Mouse (Mus musculus) embryonic facial prominence, embryonic 13.5 days (tissue): Measurements from ENCODE around the gene Dusp5. TPM values are rescaled to one million over a fixed set of nuclear protein-coding genes. Genes with fewer than 3 reads are reported as not detected.

Experiments
- ATAC-seq: fragments of 200-750 bp; cut with Nextera tagmentation; 2 replicates; pipeline ENCODE4 v1.8.0; 2017; ENCODE audit warnings: low read depth; ENCODE audit not compliant: insufficient number of reproducible peaks, insufficient read depth, low FRiP score, low TSS enrichment
- H3K27ac ChIP-seq: fragments of 300-500 bp; sonication (generic); 2 replicates; pipeline ENCODE4 v1.5.1; 2015; ENCODE audit warnings: moderate library complexity, mild to moderate bottlenecking, inconsistent platforms
- H3K27me3 ChIP-seq: fragments of 300-500 bp; sonication (generic); 2 replicates; pipeline ENCODE4 v1.6.1; 2015; ENCODE audit warnings: mild to moderate bottlenecking, inconsistent platforms
- H3K36me3 ChIP-seq: fragments of 300-500 bp; sonication (generic); 2 replicates; pipeline ENCODE4 v1.6.1; 2015; ENCODE audit warnings: mild to moderate bottlenecking, inconsistent platforms
- H3K4me1 ChIP-seq: fragments of 300-500 bp; sonication (generic); 2 replicates; pipeline ENCODE4 v1.6.1; 2015; ENCODE audit warnings: inconsistent platforms
- H3K4me2 ChIP-seq: fragments of 300-500 bp; sonication (generic); 2 replicates; pipeline ENCODE4 v1.6.1; 2015; ENCODE audit warnings: moderate library complexity, mild to moderate bottlenecking, inconsistent platforms
- H3K4me3 ChIP-seq: fragments of 300-500 bp; sonication (generic); 2 replicates; pipeline ENCODE4 v1.5.1; 2015; ENCODE audit warnings: mild to moderate bottlenecking, inconsistent platforms
- H3K9ac ChIP-seq: fragments of 300-500 bp; sonication (generic); 2 replicates; pipeline ENCODE4 v1.6.1; 2015; ENCODE audit warnings: mild to moderate bottlenecking, inconsistent platforms
- H3K9me3 ChIP-seq: fragments of 300-500 bp; sonication (generic); 2 replicates; pipeline ENCODE4 v1.6.1; 2016; ENCODE audit warnings: inconsistent platforms
- WGBS: fragments of 180-500 bp; shearing (Covaris S2); methylation state at CpG from one replicate; pipeline ENCODE4 v1.1.7; 2015; ENCODE audit warnings: mixed read lengths; 5-methylcytosine and 5-hydroxymethylcytosine counted together
- polyA plus RNA-seq: library from polyadenylated mRNA; unstranded; fragments of >200 nt; fragmentation: Nextera tagmentation; extraction: Ambion mirVana; gene quantifications from 2 replicates; pipeline ENCODE4 v1.2.1, GENCODE M21; 2015

The Dusp5 gene
- polyA plus RNA-seq, 1 experiment from 2014 or later = 1.1 TPM

GRCm38 (mm10) chr19:53568553-53568952 is 39.6 kb downstream of the Dusp5 start:
- Histone ChIP-seq H3K4me1 (no peaks in the 10 kb centered on the region), H3K27me3 (no peaks in the 10 kb centered on the region), H3K4me2 (no peak overlapping the region), H3K9me3 (no peaks in the 10 kb centered on the region), H3K4me3 (no peak overlapping the region), H3K36me3 (no peaks in the 10 kb centered on the region), H3K9ac (no peak overlapping the region), H3K27ac (no peak overlapping the region)
- no peak for ATAC-seq
- 58% methylated on average over 3 of the region's 3 CpGs for WGBS

- ATAC-seq = no peak
- no peaks in the 10 kb centered on the region for H3K9me3 ChIP-seq
Observed at GRCm38 (mm10) chr19:53571056-53571455, 42.1 kb downstream of the Dusp5 start.

GRCm38 (mm10) chr19:53571501-53572428 is 42.9 kb downstream of the Dusp5 start:
- Histone ChIP-seq H3K4me3 (no peak overlapping the region), H3K4me2 (no peak overlapping the region), H3K36me3 (no peaks in the 10 kb centered on the region), H3K9me3 (no peaks in the 10 kb centered on the region), H3K9ac (no peak overlapping the region), H3K4me1 (no peaks in the 10 kb centered on the region), H3K27ac (no peak overlapping the region), H3K27me3 (no peaks in the 10 kb centered on the region)
- no peak for ATAC-seq
- 71% methylated on average over 18 of the region's 18 CpGs for WGBS

More at GRCm38 (mm10) chr19:53571056-53571455, 42.1 kb downstream of the Dusp5 start:
- Histone ChIP-seq H3K27me3 (no peaks in the 10 kb centered on the region), H3K4me2 (no peak overlapping the region), H3K4me1 (no peaks in the 10 kb centered on the region), H3K36me3 (no peaks in the 10 kb centered on the region), H3K9ac (no peak overlapping the region), H3K4me3 (no peak overlapping the region), H3K27ac (no peak overlapping the region)
- 91% methylated on average over 4 of the region's 4 CpGs for WGBS

DNA sequence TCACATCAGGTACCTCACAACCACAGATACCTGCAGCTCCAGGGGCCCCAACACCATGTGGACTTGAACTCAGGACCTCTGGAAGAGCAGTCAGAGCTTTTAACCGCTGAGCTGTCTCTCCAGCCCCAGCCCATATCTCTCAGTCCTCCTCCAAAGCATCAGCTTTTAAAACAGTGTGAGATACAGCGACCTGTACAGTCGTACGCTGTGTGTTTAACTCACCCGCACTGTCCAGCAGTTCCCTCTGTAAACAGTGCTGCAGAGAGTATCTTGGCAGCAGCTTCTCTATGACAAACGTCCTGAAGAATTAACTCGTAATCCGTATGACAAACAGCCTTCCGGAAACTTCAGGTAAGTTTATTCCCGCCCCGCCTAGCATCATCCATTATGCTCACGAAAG is 43.7 kb downstream of the Dusp5 start:
- Histone ChIP-seq H3K36me3 (no peaks in the 10 kb centered on the region), H3K27ac (no peak overlapping the region), H3K27me3 (no peaks in the 10 kb centered on the region), H3K4me1 (peaks cover 3% of the 10 kb centered on the region; the same call in 1 of the 2 replicates), H3K9me3 (no peaks in the 10 kb centered on the region), H3K4me3 (no peak overlapping the region), H3K9ac (no peak overlapping the region), H3K4me2 (no peak overlapping the region)
- 83% methylated on average over 12 of the region's 12 CpGs for WGBS
- ATAC-seq = no peak

- Histone ChIP-seq H3K4me3 (no peak overlapping the region), H3K9ac (no peak overlapping the region), H3K9me3 (no peaks in the 10 kb centered on the region), H3K4me2 (no peak overlapping the region), H3K27me3 (no peaks in the 10 kb centered on the region), H3K27ac (no peak overlapping the region), H3K36me3 (no peaks in the 10 kb centered on the region), H3K4me1 (peaks cover 3% of the 10 kb centered on the region; the same call in 1 of the 2 replicates)
- ATAC-seq = no peak
- WGBS = 77% methylated on average over 3 of the region's 3 CpGs
Observed at GRCm38 (mm10) chr19:53573151-53573550, 44.2 kb downstream of the Dusp5 start.

DNA sequence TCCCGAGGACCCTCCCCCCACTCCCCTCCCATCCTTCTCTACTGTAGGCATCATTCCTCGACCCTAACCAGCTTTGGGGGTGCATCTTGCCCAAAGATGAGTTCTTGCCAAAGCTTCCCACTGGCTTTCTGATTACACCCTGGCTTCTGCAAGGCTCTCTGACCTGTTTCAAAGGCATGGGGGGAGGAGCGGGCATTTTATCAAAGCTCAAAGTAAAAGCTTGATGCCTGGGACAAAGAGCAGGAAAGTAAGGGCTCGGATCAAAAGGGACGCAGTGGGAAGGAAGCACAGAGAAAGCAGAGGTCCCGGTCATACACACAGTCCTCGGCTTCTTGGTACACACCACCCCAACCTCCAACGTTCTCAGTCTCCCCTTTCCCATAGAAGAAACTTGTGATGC is 45.2 kb downstream of the Dusp5 start:
- Histone ChIP-seq H3K27me3 (no peaks in the 10 kb centered on the region), H3K9me3 (no peaks in the 10 kb centered on the region), H3K36me3 (no peaks in the 10 kb centered on the region), H3K4me2 (no peak overlapping the region), H3K9ac (no peak overlapping the region), H3K27ac (no peak overlapping the region), H3K4me1 (peaks cover 3% of the 10 kb centered on the region; the same call in 1 of the 2 replicates), H3K4me3 (no peak overlapping the region)
- 62% methylated on average over 8 of the region's 8 CpGs for WGBS
- ATAC-seq = no peak

DNA sequence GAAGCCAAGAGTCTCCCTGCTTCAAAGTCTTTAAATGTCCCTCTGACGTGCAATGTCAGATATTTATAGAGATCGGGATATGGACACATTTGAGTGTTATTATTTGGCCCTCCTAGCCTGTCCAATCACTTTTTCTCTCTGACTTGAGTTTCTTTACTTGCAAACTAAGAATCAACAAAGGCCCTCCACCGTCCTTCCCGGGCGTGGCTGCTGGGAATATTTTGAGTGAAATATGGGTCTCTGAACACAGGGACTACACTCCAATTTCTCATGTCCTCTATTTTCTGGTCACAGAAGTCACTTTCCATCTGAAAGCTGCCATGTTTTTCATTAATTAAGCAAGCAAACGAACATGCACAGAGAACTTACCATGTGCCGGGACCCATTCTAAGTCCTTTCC is 45.6 kb downstream of the Dusp5 start:
- Histone ChIP-seq H3K36me3 (no peaks in the 10 kb centered on the region), H3K4me3 (no peak overlapping the region), H3K27ac (no peak overlapping the region), H3K4me1 (peaks cover 3% of the 10 kb centered on the region; the same call in 1 of the 2 replicates), H3K4me2 (no peak overlapping the region), H3K9ac (no peak overlapping the region), H3K9me3 (no peaks in the 10 kb centered on the region), H3K27me3 (no peaks in the 10 kb centered on the region)
- ATAC-seq = no peak
- 87% methylated on average over 7 of the region's 7 CpGs for WGBS

DNA sequence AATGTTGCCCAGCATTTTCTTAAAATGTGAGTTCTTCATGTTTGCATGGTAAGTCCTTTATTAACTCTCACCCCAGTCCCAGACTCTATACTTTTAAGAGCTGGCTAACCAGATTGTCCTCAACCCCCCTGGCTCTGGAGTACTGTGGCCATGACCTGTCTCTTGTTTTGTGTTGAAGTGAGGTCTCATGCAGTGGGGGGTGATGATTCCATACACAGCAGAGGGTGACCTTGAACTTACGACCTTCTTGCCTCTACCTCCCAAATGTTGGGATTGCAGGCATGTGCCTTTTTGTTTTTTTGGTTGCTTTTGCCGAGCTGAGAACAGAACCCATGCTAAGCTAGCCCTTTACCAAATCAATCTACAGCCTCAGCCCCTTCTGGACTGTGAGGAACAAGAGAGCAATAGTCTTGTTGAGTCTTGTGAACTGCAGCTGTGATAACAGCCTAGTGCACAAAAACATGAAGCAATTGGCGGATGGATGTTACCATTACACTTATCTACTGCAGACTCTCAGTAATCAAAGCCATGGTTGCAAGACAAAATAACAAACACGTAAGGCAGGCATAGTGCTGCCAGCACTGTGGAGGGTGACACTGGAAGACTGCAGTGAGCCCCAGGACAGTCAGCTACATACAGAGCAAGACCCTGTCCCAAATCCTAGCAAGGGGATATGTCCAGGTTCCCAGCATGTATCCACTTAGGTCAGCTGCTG is 46.5 kb downstream of the Dusp5 start:
- 76% methylated on average over 4 of the region's 4 CpGs for WGBS
- Histone ChIP-seq H3K4me1 (peaks cover 3% of the 10 kb centered on the region; the same call in 1 of the 2 replicates), H3K27ac (no peak overlapping the region), H3K27me3 (no peaks in the 10 kb centered on the region), H3K4me3 (no peak overlapping the region), H3K9ac (no peak overlapping the region), H3K4me2 (no peak overlapping the region), H3K9me3 (no peaks in the 10 kb centered on the region), H3K36me3 (no peaks in the 10 kb centered on the region)
- no peak for ATAC-seq

DNA sequence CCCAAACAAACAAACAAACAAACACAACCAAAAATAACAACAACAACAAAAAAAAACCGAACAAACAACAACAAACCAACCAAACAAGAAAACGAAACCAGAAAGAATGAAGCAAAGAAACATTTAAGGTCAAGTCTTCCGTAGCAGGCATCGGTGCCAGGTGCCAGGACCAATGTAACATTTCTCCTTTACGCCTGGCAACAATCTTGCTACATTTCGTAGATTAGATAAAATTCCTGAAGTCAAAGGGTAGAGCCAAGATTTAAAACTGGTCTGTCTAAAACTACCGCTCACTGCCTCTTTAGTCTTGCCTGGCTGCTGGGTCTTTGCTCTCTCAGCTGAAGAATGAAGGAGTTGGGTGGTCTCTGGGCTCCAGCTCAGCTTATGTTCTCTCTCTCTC is 47.2 kb downstream of the Dusp5 start:
- Histone ChIP-seq H3K27me3 (no peaks in the 10 kb centered on the region), H3K27ac (no peak overlapping the region)
- WGBS = 82% methylated on average over 7 of the region's 7 CpGs

DNA sequence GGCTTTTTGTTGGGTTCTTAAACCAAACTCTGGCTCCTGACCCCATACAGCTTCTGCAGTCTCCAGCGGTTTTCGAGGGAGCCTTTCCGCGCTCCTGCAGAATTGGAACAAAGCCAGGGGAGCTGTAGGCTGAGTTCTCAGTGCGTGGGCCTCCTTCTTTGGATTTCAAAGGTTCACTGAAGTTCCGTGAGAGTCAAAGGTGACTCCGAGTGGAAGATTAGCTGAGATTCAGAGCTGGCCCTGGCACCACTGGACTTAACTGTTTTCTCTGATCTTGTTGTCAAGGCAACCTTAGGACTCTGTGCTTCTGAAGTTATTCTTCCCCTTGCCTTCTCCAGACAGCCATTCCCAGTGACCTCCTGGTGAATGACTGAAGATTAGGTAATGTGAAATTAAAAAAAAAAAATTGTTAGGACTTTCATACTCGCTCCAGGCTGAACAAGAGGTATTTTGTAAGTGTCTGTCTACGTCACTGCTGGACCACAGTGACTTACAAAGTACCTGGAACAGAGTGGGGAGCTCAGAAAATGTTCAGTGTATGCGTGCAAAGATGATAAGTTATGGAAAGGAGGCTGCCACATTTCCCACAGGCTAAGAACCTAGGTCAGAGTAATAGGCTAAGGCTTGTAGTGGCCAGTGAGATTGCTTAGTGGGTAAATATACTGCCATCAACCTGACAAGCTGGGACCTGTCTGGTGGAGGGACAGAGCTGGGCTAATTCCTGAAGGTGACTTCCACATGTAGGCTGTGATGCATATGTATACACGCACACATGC is 48.3 kb downstream of the Dusp5 start:
- Histone ChIP-seq H3K27ac (no peak overlapping the region), H3K27me3 (no peaks in the 10 kb centered on the region), H3K4me2 (no peak overlapping the region), H3K9ac (no peak overlapping the region), H3K4me3 (no peak overlapping the region), H3K4me1 (peaks cover 3% of the 10 kb centered on the region; the same call in 1 of the 2 replicates), H3K9me3 (no peaks in the 10 kb centered on the region), H3K36me3 (no peaks in the 10 kb centered on the region)
- 63% methylated on average over 11 of the region's 11 CpGs for WGBS
- no peak for ATAC-seq

More for the DNA sequence above, 47.2 kb downstream of the Dusp5 start:
- H3K9me3 ChIP-seq = no peaks in the 10 kb centered on the region
- H3K4me3 ChIP-seq = no peak overlapping the region
- H3K9ac ChIP-seq = no peak overlapping the region
- ATAC-seq = no peak
- no peaks in the 10 kb centered on the region for H3K36me3 ChIP-seq
- H3K4me2 ChIP-seq = no peak overlapping the region
- H3K4me1 ChIP-seq = peaks cover 3% of the 10 kb centered on the region; the same call in 1 of the 2 replicates

- H3K36me3 ChIP-seq = no peaks in the 10 kb centered on the region
- no peak overlapping the region for H3K4me3 ChIP-seq
- H3K4me1 ChIP-seq = peaks cover 3% of the 10 kb centered on the region; the same call in 1 of the 2 replicates
- no peaks in the 10 kb centered on the region for H3K27me3 ChIP-seq
- ATAC-seq = no peak
- H3K9me3 ChIP-seq = no peaks in the 10 kb centered on the region; the same call in 1 of the 2 replicates
- no peak overlapping the region for H3K27ac ChIP-seq
- no peak overlapping the region for H3K9ac ChIP-seq
- WGBS = 15% methylated on average over 8 of the region's 8 CpGs
- no peak overlapping the region for H3K4me2 ChIP-seq
Observed at GRCm38 (mm10) chr19:53578597-53579252, 49.8 kb downstream of the Dusp5 start.
